Mouse (Mus musculus) neural tube, embryonic 14.5 days (tissue): ENCODE results near the gene Ttc28. TPM values are rescaled to one million over a fixed set of nuclear protein-coding genes. Genes with fewer than 3 reads are reported as not detected.
"Not testable (repeated sequence)": the region's sequence is repeated elsewhere in the genome, so short reads cannot be mapped to it uniquely, and the experiment has no call there.

ENCODE experiments used
- ATAC-seq: fragments of 200-750 bp; cut with Nextera tagmentation; 2 replicates; pipeline ENCODE4 v1.8.0; 2017; ENCODE audit warnings: low read depth, mild to moderate bottlenecking, moderate TSS enrichment, moderate library complexity
- H3K27ac ChIP-seq: fragments of 300-500 bp; sonication (generic); 2 replicates; pipeline ENCODE4 v1.5.1; 2014; ENCODE audit warnings: low read depth, mild to moderate bottlenecking, control low read depth, low read length, moderate library complexity, mixed read lengths
- H3K27me3 ChIP-seq: fragments of 300-500 bp; sonication (generic); 2 replicates; pipeline ENCODE4 v1.6.1; 2014; ENCODE audit warnings: low read length; ENCODE audit not compliant: control insufficient read depth, insufficient read depth
- H3K36me3 ChIP-seq: fragments of 300-500 bp; sonication (generic); 2 replicates; pipeline ENCODE4 v1.6.1; 2014; ENCODE audit warnings: low read length, mixed read lengths; ENCODE audit not compliant: control insufficient read depth, insufficient read depth
- H3K4me1 ChIP-seq: fragments of 300-500 bp; sonication (generic); 2 replicates; pipeline ENCODE4 v1.6.1; 2014; ENCODE audit warnings: low read length; ENCODE audit not compliant: control insufficient read depth, insufficient read depth
- H3K4me2 ChIP-seq: fragments of 300-500 bp; sonication (generic); 2 replicates; pipeline ENCODE4 v1.6.1; 2014; ENCODE audit warnings: mild to moderate bottlenecking, low read depth, low read length, control low read depth
- H3K4me3 ChIP-seq: fragments of 300-500 bp; sonication (generic); 2 replicates; pipeline ENCODE4 v1.5.1; 2014; ENCODE audit warnings: low read depth, low read length, control low read depth, mixed read lengths
- H3K9ac ChIP-seq: fragments of 300-500 bp; sonication (generic); replicated peaks from 2 replicates; pipeline ENCODE4 v1.6.1; 2014; ENCODE audit warnings: low read depth, mild to moderate bottlenecking, control low read depth, low read length, mixed read lengths
- H3K9me3 ChIP-seq: fragments of 300-500 bp; sonication (generic); 2 replicates; pipeline ENCODE4 v1.6.1; 2016; ENCODE audit warnings: low read length; ENCODE audit not compliant: control insufficient read depth
- whole genome bisulfite sequencing: fragments of 180-500 bp; shearing (Covaris S2); extraction: QIAGEN DNeasy Blood & Tissue Kit; methylation state at CpG from one replicate; pipeline ENCODE4 v1.1.7; 2014; 5-methylcytosine and 5-hydroxymethylcytosine counted together
- polyA plus RNA-seq: library from polyadenylated mRNA; unstranded; fragments of >200 nt; fragmentation: Nextera tagmentation; extraction: Ambion mirVana; gene quantifications from 2 replicates; pipeline ENCODE4 v1.2.1, GENCODE M21; 2014

Ttc28 gene
- polyA plus RNA-seq, 1 experiment from 2014 or later = 37.6 TPM

- not testable (repeated sequence) for H3K27ac ChIP-seq, H3K9me3 ChIP-seq, H3K4me2 ChIP-seq, H3K9ac ChIP-seq, H3K27me3 ChIP-seq, H3K4me3 ChIP-seq, H3K36me3 ChIP-seq, ATAC-seq
- 87% methylated on average over 1 of the region's 1 CpGs for WGBS
- H3K4me1 ChIP-seq = peaks cover 39% of the 10 kb centered on the region
Observed at GRCm38 (mm10) chr5:111261162-111261561, 381.6 kb downstream of the Ttc28 start.

GRCm38 (mm10) chr5:111261733-111262573 is 382.4 kb downstream of the Ttc28 start:
- Histone ChIP-seq H3K27ac (peak overlapping the region; percentile 72), H3K4me3 (no peak overlapping the region), H3K36me3 (peaks cover 6% of the 10 kb centered on the region; the same call in 1 of the 2 replicates), H3K9ac (no peak overlapping the region; the same call in 1 of the 2 replicates), H3K4me1 (peaks cover 31% of the 10 kb centered on the region; the same call in 1 of the 2 replicates), H3K27me3 (no peaks in the 10 kb centered on the region), H3K9me3 (no peaks in the 10 kb centered on the region), H3K4me2 (no peak overlapping the region)
- WGBS = 50% methylated on average over 13 of the region's 13 CpGs
- no peak for ATAC-seq

GRCm38 (mm10) chr5:111262574-111263239 is 383.1 kb downstream of the Ttc28 start:
- no peak overlapping the region for H3K4me3 ChIP-seq
- H3K27ac ChIP-seq = peak overlapping the region; percentile 72
- H3K4me1 ChIP-seq = peaks cover 26% of the 10 kb centered on the region; the same call in 1 of the 2 replicates
- H3K4me2 ChIP-seq = no peak overlapping the region
- H3K9ac ChIP-seq = no peak overlapping the region
- ATAC-seq = no peak
- no peaks in the 10 kb centered on the region for H3K9me3 ChIP-seq
- H3K27me3 ChIP-seq = no peaks in the 10 kb centered on the region
- WGBS = 17% methylated on average over 11 of the region's 11 CpGs
- peaks cover 8% of the 10 kb centered on the region for H3K36me3 ChIP-seq

GRCm38 (mm10) chr5:111263370-111263769 is 383.8 kb downstream of the Ttc28 start:
- 29% methylated on average over 5 of the region's 5 CpGs for WGBS
- H3K9me3 ChIP-seq = no peaks in the 10 kb centered on the region
- H3K4me1 ChIP-seq = peaks cover 24% of the 10 kb centered on the region; the same call in 1 of the 2 replicates
- peak overlapping the region; percentile 72; the same call in 1 of the 2 replicates for H3K27ac ChIP-seq
- no peak overlapping the region for H3K9ac ChIP-seq
- H3K36me3 ChIP-seq = peaks cover 13% of the 10 kb centered on the region
- no peak overlapping the region for H3K4me2 ChIP-seq
- ATAC-seq = peak; percentile 29; the same call in 1 of the 2 replicates
- H3K4me3 ChIP-seq = no peak overlapping the region
- no peaks in the 10 kb centered on the region for H3K27me3 ChIP-seq

- no peak overlapping the region for H3K4me3 ChIP-seq
- H3K9ac ChIP-seq = no peak overlapping the region
- ATAC-seq = no peak
- H3K4me1 ChIP-seq = peaks cover 24% of the 10 kb centered on the region; the same call in 1 of the 2 replicates
- H3K36me3 ChIP-seq = peaks cover 13% of the 10 kb centered on the region
- H3K27me3 ChIP-seq = no peaks in the 10 kb centered on the region
- H3K9me3 ChIP-seq = no peaks in the 10 kb centered on the region
- H3K27ac ChIP-seq = no peak overlapping the region
- 84% methylated on average over 7 of the region's 7 CpGs for WGBS
- no peak overlapping the region for H3K4me2 ChIP-seq
Observed at GRCm38 (mm10) chr5:111264488-111264887, 384.9 kb downstream of the Ttc28 start.

GRCm38 (mm10) chr5:111266658-111267057 is 387.1 kb downstream of the Ttc28 start:
- no peak overlapping the region for H3K9ac ChIP-seq
- ATAC-seq = no peak
- no peaks in the 10 kb centered on the region for H3K27me3 ChIP-seq
- WGBS = 94% methylated on average over 5 of the region's 5 CpGs
- H3K4me1 ChIP-seq = peaks cover 22% of the 10 kb centered on the region; the same call in 1 of the 2 replicates
- H3K4me2 ChIP-seq = no peak overlapping the region
- no peaks in the 10 kb centered on the region for H3K9me3 ChIP-seq
- no peak overlapping the region for H3K27ac ChIP-seq
- H3K4me3 ChIP-seq = no peak overlapping the region
- peaks cover 19% of the 10 kb centered on the region for H3K36me3 ChIP-seq

GRCm38 (mm10) chr5:111267100-111267499 is 387.5 kb downstream of the Ttc28 start:
- Histone ChIP-seq H3K4me3 (no peak overlapping the region), H3K36me3 (peaks cover 19% of the 10 kb centered on the region), H3K9me3 (no peaks in the 10 kb centered on the region), H3K4me2 (no peak overlapping the region), H3K4me1 (peaks cover 18% of the 10 kb centered on the region; the same call in 1 of the 2 replicates), H3K27ac (no peak overlapping the region), H3K9ac (no peak overlapping the region), H3K27me3 (no peaks in the 10 kb centered on the region)
- no peak for ATAC-seq
- WGBS = 96% methylated on average over 3 of the region's 3 CpGs

GRCm38 (mm10) chr5:111268852-111269251 is 389.2 kb downstream of the Ttc28 start:
- Histone ChIP-seq H3K4me1 (peaks cover 2% of the 10 kb centered on the region; the same call in 1 of the 2 replicates), H3K27me3 (no peaks in the 10 kb centered on the region), H3K27ac (0 out of 2 replicates have a peak overlapping the region, but pooled peaks have one; percentile 10), H3K4me3 (no peak overlapping the region), H3K36me3 (peaks cover 19% of the 10 kb centered on the region), H3K4me2 (no peak overlapping the region), H3K9ac (no peak overlapping the region), H3K9me3 (no peaks in the 10 kb centered on the region)
- WGBS = 27% methylated on average over 2 of the region's 2 CpGs
- no peak for ATAC-seq
